Mouse (Mus musculus): ENCODE measurements at regions not wholly inside any gene's neighbourhood (a gene's known extent, or its start where the extent isn't known, plus 50 kb on each side); places are given as distances from the start of the nearest gene placed in this dataset.
A peak's percentile ranks its signal among the peaks of the same experiment; 100 is the strongest.

GRCm38 (mm10) chr2:166429918-166430317 is 274.5 kb upstream of the Sulf2 start:
- no peaks in the 10 kb centered on the region for H3K27me3 ChIP-seq
- H3K4me1 ChIP-seq = peaks cover 69% of the 10 kb centered on the region
- no peak overlapping the region for H3K4me3 ChIP-seq
- no peak overlapping the region for H3K27ac ChIP-seq
- no peak overlapping the region for H3K9ac ChIP-seq
- no peaks in the 10 kb centered on the region for H3K36me3 ChIP-seq
- WGBS = 49% methylated on average over 5 of the region's 5 CpGs
- H3K4me2 ChIP-seq (replicated peaks) = no peak overlapping the region
- no peak for ATAC-seq (ENCODE audit: low FRiP score, low read depth)
- H3K9me3 ChIP-seq = no peaks in the 10 kb centered on the region

GRCm38 (mm10) chr2:166429494-166429893 is 274.0 kb upstream of the Sulf2 start:
- no peak overlapping the region for H3K9ac ChIP-seq
- no peak overlapping the region for H3K4me3 ChIP-seq
- H3K36me3 ChIP-seq = no peaks in the 10 kb centered on the region
- H3K4me2 ChIP-seq (replicated peaks) = no peak overlapping the region
- H3K27me3 ChIP-seq = no peaks in the 10 kb centered on the region
- no peak for ATAC-seq (ENCODE audit: low FRiP score, low read depth)
- H3K9me3 ChIP-seq = no peaks in the 10 kb centered on the region
- H3K27ac ChIP-seq = no peak overlapping the region
- WGBS = 82% methylated on average over 12 of the region's 12 CpGs
- H3K4me1 ChIP-seq = peaks cover 66% of the 10 kb centered on the region

- Histone ChIP-seq H3K4me2 (replicated peaks) (peak overlapping the region; percentile 12), H3K9me3 (no peaks in the 10 kb centered on the region), H3K4me1 (peaks cover 58% of the 10 kb centered on the region), H3K27me3 (no peaks in the 10 kb centered on the region), H3K36me3 (no peaks in the 10 kb centered on the region), H3K27ac (peak overlapping the region; percentile 86), H3K4me3 (no peak overlapping the region), H3K9ac (no peak overlapping the region)
- peak; percentile 44; the same call in 1 of the 2 replicates for ATAC-seq (ENCODE audit: low FRiP score, low read depth)
- 38% methylated on average over 6 of the region's 6 CpGs for WGBS
Observed at GRCm38 (mm10) chr2:166427390-166427789, 271.9 kb upstream of the Sulf2 start.

DNA sequence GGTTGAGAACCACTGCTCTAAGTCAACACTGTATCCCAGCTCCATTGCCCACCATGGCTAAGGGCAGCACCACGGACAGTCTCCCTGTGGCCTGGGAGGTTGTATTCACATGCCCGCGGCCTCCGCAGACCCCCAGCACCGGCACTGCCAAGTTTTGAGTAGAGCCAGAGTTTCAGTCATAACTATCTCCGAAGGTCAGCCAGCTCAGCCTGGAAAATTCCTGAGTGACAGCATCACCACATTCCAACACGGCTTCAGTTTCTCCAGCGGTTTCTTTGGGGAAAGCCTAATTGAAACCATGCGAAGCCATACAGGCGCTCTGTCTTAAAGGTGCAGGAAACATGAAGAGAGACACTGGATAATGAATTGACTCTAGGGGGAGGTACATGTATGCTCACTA is 271.5 kb upstream of the Sulf2 start:
- peaks cover 58% of the 10 kb centered on the region for H3K4me1 ChIP-seq
- ATAC-seq (ENCODE audit: low FRiP score, low read depth) = peak; percentile 91

DNA sequence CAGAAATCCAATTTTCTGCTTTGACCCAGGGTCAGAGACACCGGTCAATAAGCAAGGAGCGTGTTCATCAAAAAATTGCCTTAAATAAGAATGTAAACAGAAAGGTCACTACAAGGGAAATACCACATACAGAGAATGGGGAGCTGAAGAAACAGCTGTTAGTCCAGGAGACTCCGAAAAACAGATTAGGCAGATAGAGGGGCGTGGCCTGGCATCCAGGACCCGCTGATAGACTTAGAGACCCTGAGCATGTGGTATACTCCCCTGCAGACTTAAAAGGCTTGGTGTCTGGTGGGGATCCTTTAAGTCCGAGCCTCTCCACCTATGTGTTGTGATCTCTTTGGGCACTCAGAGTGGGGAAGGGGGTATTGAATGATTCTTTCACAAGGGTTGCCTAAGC is 271.0 kb upstream of the Sulf2 start:
- no peaks in the 10 kb centered on the region for H3K27me3 ChIP-seq
- H3K36me3 ChIP-seq = no peaks in the 10 kb centered on the region
- ATAC-seq (ENCODE audit: low FRiP score, low read depth) = no peak
- H3K4me3 ChIP-seq = no peak overlapping the region
- H3K27ac ChIP-seq = peak overlapping the region; percentile 86
- no peaks in the 10 kb centered on the region for H3K9me3 ChIP-seq
- H3K9ac ChIP-seq = no peak overlapping the region
- peaks cover 58% of the 10 kb centered on the region for H3K4me1 ChIP-seq
- H3K4me2 ChIP-seq (replicated peaks) = peak overlapping the region; percentile 12; the same call in 1 of the 2 replicates
- 36% methylated on average over 6 of the region's 6 CpGs for WGBS

More for the DNA sequence above, 271.5 kb upstream of the Sulf2 start:
- H3K9me3 ChIP-seq = no peaks in the 10 kb centered on the region
- H3K27me3 ChIP-seq = no peaks in the 10 kb centered on the region
- WGBS = 3% methylated on average over 10 of the region's 10 CpGs
- peak overlapping the region; percentile 86 for H3K27ac ChIP-seq
- H3K4me2 ChIP-seq (replicated peaks) = peak overlapping the region; percentile 12
- H3K9ac ChIP-seq = no peak overlapping the region
- no peak overlapping the region for H3K4me3 ChIP-seq
- H3K36me3 ChIP-seq = no peaks in the 10 kb centered on the region

GRCm38 (mm10) chr2:166425141-166425540 is 269.7 kb upstream of the Sulf2 start:
- H3K36me3 ChIP-seq = no peaks in the 10 kb centered on the region
- no peak overlapping the region for H3K4me2 ChIP-seq (replicated peaks)
- 87% methylated on average over 3 of the region's 3 CpGs for WGBS
- no peak overlapping the region for H3K4me3 ChIP-seq
- H3K27ac ChIP-seq = no peak overlapping the region
- H3K9ac ChIP-seq = no peak overlapping the region
- H3K4me1 ChIP-seq = peaks cover 57% of the 10 kb centered on the region
- H3K9me3 ChIP-seq = no peaks in the 10 kb centered on the region
- no peaks in the 10 kb centered on the region for H3K27me3 ChIP-seq
- no peak for ATAC-seq (ENCODE audit: low FRiP score, low read depth)

- Histone ChIP-seq H3K4me1 (peaks cover 57% of the 10 kb centered on the region), H3K27me3 (no peaks in the 10 kb centered on the region)
- WGBS = 33% methylated on average over 6 of the region's 6 CpGs
Observed at GRCm38 (mm10) chr2:166423132-166423660, 267.7 kb upstream of the Sulf2 start.

GRCm38 (mm10) chr2:166420275-166420674 is 264.8 kb upstream of the Sulf2 start:
- H3K4me3 ChIP-seq = no peak overlapping the region
- H3K4me2 ChIP-seq (replicated peaks) = no peak overlapping the region
- no peaks in the 10 kb centered on the region for H3K36me3 ChIP-seq
- 66% methylated on average over 8 of the region's 8 CpGs for WGBS
- no peak overlapping the region for H3K9ac ChIP-seq
- H3K4me1 ChIP-seq = peaks cover 51% of the 10 kb centered on the region
- H3K27ac ChIP-seq = no peak overlapping the region
- no peak for ATAC-seq (ENCODE audit: low FRiP score, low read depth)
- no peaks in the 10 kb centered on the region for H3K27me3 ChIP-seq
- no peaks in the 10 kb centered on the region for H3K9me3 ChIP-seq

More at GRCm38 (mm10) chr2:166423132-166423660, 267.7 kb upstream of the Sulf2 start:
- Histone ChIP-seq H3K4me2 (replicated peaks) (no peak overlapping the region), H3K9me3 (no peaks in the 10 kb centered on the region), H3K36me3 (no peaks in the 10 kb centered on the region), H3K9ac (no peak overlapping the region), H3K4me3 (no peak overlapping the region), H3K27ac (no peak overlapping the region)
- ATAC-seq (ENCODE audit: low FRiP score, low read depth) = no peak

- H3K4me1 ChIP-seq = peaks cover 51% of the 10 kb centered on the region
- no peak overlapping the region for H3K9ac ChIP-seq
- no peaks in the 10 kb centered on the region for H3K36me3 ChIP-seq
- 68% methylated on average over 9 of the region's 9 CpGs for WGBS
- ATAC-seq (ENCODE audit: low FRiP score, low read depth) = no peak
- no peaks in the 10 kb centered on the region for H3K9me3 ChIP-seq
- no peak overlapping the region for H3K27ac ChIP-seq
- H3K4me3 ChIP-seq = no peak overlapping the region
- H3K27me3 ChIP-seq = no peaks in the 10 kb centered on the region
- no peak overlapping the region for H3K4me2 ChIP-seq (replicated peaks)
Observed at GRCm38 (mm10) chr2:166419271-166419670, 263.8 kb upstream of the Sulf2 start.

DNA sequence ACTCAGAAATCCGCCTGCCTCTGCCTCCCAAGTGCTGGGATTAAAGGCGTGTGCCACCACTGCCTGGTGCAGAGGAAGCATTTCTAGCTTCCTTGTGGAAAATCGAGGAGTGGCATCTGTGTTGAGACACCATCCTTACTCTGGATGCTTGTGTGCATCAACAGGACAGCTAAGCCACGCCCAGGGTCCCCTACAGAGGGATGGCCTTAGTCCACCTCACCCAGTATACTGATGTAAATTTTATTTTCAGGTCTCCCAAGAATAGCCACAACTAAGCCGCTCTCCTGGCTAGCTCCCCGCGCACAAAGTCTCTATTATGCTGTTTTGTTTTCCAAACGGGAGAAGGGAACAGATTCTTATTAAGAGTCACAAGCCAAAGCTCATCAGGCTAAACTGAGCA is 262.8 kb upstream of the Sulf2 start:
- peaks cover 44% of the 10 kb centered on the region for H3K4me1 ChIP-seq
- ATAC-seq (ENCODE audit: low FRiP score, low read depth) = no peak
- no peak overlapping the region for H3K4me2 ChIP-seq (replicated peaks)
- no peak overlapping the region for H3K9ac ChIP-seq
- WGBS = 82% methylated on average over 8 of the region's 8 CpGs
- no peak overlapping the region for H3K4me3 ChIP-seq
- H3K9me3 ChIP-seq = no peaks in the 10 kb centered on the region
- H3K27ac ChIP-seq = no peak overlapping the region
- no peaks in the 10 kb centered on the region for H3K27me3 ChIP-seq
- no peaks in the 10 kb centered on the region for H3K36me3 ChIP-seq

- ATAC-seq (ENCODE audit: low FRiP score, low read depth) = no peak
- Histone ChIP-seq H3K36me3 (no peaks in the 10 kb centered on the region), H3K27me3 (no peaks in the 10 kb centered on the region), H3K27ac (no peak overlapping the region), H3K9ac (no peak overlapping the region), H3K4me3 (no peak overlapping the region), H3K4me1 (peaks cover 43% of the 10 kb centered on the region), H3K9me3 (no peaks in the 10 kb centered on the region), H3K4me2 (replicated peaks) (no peak overlapping the region)
- 81% methylated on average over 10 of the region's 10 CpGs for WGBS
Observed at GRCm38 (mm10) chr2:166417628-166418027, 262.2 kb upstream of the Sulf2 start.

GRCm38 (mm10) chr2:166415481-166415965 is 260.1 kb upstream of the Sulf2 start:
- 25% methylated on average over 16 of the region's 16 CpGs for WGBS
- H3K27ac ChIP-seq = peak overlapping the region; percentile 86
- ATAC-seq (ENCODE audit: low FRiP score, low read depth) = peak; percentile 86
- no peaks in the 10 kb centered on the region for H3K9me3 ChIP-seq
- peak overlapping the region; percentile 36 for H3K4me2 ChIP-seq (replicated peaks)
- H3K4me3 ChIP-seq = no peak overlapping the region
- peaks cover 62% of the 10 kb centered on the region for H3K4me1 ChIP-seq
- no peaks in the 10 kb centered on the region for H3K36me3 ChIP-seq
- no peaks in the 10 kb centered on the region for H3K27me3 ChIP-seq
- no peak overlapping the region for H3K9ac ChIP-seq

GRCm38 (mm10) chr2:166414856-166415255 is 259.4 kb upstream of the Sulf2 start:
- H3K4me2 ChIP-seq (replicated peaks) = no peak overlapping the region
- no peak overlapping the region for H3K9ac ChIP-seq
- WGBS = 90% methylated on average over 8 of the region's 8 CpGs
- H3K4me3 ChIP-seq = no peak overlapping the region
- H3K4me1 ChIP-seq = peaks cover 59% of the 10 kb centered on the region
- no peaks in the 10 kb centered on the region for H3K27me3 ChIP-seq
- ATAC-seq (ENCODE audit: low FRiP score, low read depth) = no peak
- H3K36me3 ChIP-seq = no peaks in the 10 kb centered on the region
- H3K9me3 ChIP-seq = no peaks in the 10 kb centered on the region
- H3K27ac ChIP-seq = peak overlapping the region; percentile 86
